Mouse (Mus musculus) lung, embryonic 14.5 days (tissue): Measurements from ENCODE around the gene Snx32. TPM values are rescaled to one million over a fixed set of nuclear protein-coding genes. Genes with fewer than 3 reads are reported as not detected.

ENCODE experiments used
- ATAC-seq: fragments of 200-750 bp; cut with Nextera tagmentation; 2 replicates; pipeline ENCODE4 v1.8.0; 2017; ENCODE audit warnings: mild to moderate bottlenecking, moderate TSS enrichment, moderate library complexity; ENCODE audit not compliant: insufficient read depth
- DNase-seq: peaks from one replicate; pipeline ENCODE4 v3.0.0-alpha.2; 2015
- H3K27ac ChIP-seq: fragments of 300-500 bp; sonication (generic); 2 replicates; pipeline ENCODE4 v1.5.1; 2014; ENCODE audit warnings: low read depth, mild to moderate bottlenecking, moderate library complexity
- H3K27me3 ChIP-seq: fragments of 300-500 bp; sonication (generic); 2 replicates; pipeline ENCODE4 v1.6.1; 2014; ENCODE audit warnings: low read length, control low read depth; ENCODE audit not compliant: insufficient read depth
- H3K36me3 ChIP-seq: fragments of 300-500 bp; sonication (generic); 2 replicates; pipeline ENCODE4 v1.6.1; 2014; ENCODE audit warnings: control low read depth; ENCODE audit not compliant: insufficient read depth
- H3K4me1 ChIP-seq: fragments of 300-500 bp; sonication (generic); 2 replicates; pipeline ENCODE4 v1.6.1; 2014; ENCODE audit warnings: antibody characterized with exemption, control low read depth; ENCODE audit not compliant: insufficient read depth
- H3K4me2 ChIP-seq: fragments of 300-500 bp; sonication (generic); 2 replicates; pipeline ENCODE4 v1.6.1; 2014; ENCODE audit warnings: mild to moderate bottlenecking
- H3K4me3 ChIP-seq: fragments of 300-500 bp; sonication (generic); 2 replicates; pipeline ENCODE4 v1.5.1; 2014; ENCODE audit warnings: low read depth, low read length
- H3K9ac ChIP-seq: fragments of 300-500 bp; sonication (generic); 2 replicates; pipeline ENCODE4 v1.6.1; 2014
- H3K9me3 ChIP-seq: fragments of 300-500 bp; sonication (generic); 2 replicates; pipeline ENCODE4 v1.6.1; 2016; ENCODE audit warnings: low read depth, low read length, control low read depth
- CTCF ChIP-seq: IDR thresholded peaks from 2 replicates; pipeline ENCODE4 v1.5.1; 2016; ENCODE audit warnings: antibody characterized with exemption, low read depth
- WGBS: fragments of 180-500 bp; shearing (Covaris S2); extraction: QIAGEN DNeasy Blood & Tissue Kit; methylation state at CpG from one replicate; pipeline ENCODE4 v1.1.7; 2014; 5-methylcytosine and 5-hydroxymethylcytosine counted together
- polyA plus RNA-seq: library from polyadenylated mRNA; unstranded; fragments of >200 nt; fragmentation: Nextera tagmentation; extraction: Ambion mirVana; gene quantifications from 2 replicates; pipeline ENCODE4 v1.2.1, GENCODE M21; 2014

Gene Snx32
- polyA plus RNA-seq, 1 experiment from 2014 or later, result 6.7 TPM

GRCm38 (mm10) chr19:5553802-5554201 lies 43.5 kb upstream of the Snx32 start:
- Histone ChIP-seq H3K36me3 (no peaks in the 10 kb centered on the region), H3K4me3 (no peak overlapping the region), H3K9me3 (no peaks in the 10 kb centered on the region), H3K27me3 (peaks cover 28% of the 10 kb centered on the region), H3K4me1 (no peaks in the 10 kb centered on the region), H3K27ac (no peak overlapping the region), H3K9ac (no peak overlapping the region; the same call in none of the 2 replicates), H3K4me2 (no peak overlapping the region)
- no peak for TF ChIP-seq CTCF
- DNase-seq (no peak), ATAC-seq (no peak)
- WGBS, result 51% methylated on average over 8 of the region's 8 CpGs

DNA sequence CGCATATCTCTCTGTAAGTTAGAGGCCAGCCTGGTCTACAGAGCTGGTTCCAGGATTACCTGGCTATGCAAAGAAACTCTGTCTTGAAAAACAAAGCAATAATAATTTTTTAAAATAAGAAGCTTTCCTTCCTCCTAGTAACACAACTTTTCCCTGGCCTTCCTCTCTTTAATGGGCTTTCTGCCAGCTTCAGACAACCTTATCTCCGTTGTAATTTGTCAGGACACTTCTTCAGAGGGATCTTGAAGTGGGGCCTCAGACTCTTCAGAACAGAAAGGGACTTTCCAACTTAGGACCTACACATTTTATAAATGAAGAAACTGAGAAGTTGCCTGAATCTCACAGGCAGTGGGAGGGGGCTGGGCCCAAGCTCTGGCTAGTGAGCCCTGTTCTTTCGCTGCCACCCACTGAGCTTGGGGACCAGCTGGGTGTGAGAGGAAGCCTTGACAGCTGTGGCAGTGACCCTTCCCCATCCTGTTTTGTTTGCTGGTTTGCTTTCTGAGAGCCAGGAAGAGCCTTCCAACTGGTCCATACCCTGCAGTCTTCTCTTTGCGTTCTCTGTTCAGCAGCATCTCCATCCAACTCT lies 37.2 kb upstream of the Snx32 start:
- Histone ChIP-seq H3K9me3 (no peaks in the 10 kb centered on the region), H3K27me3 (no peaks in the 10 kb centered on the region), H3K4me3 (no peak overlapping the region), H3K4me2 (no peak overlapping the region), H3K27ac (peak overlapping the region; percentile 45; the same call in 1 of the 2 replicates), H3K36me3 (no peaks in the 10 kb centered on the region), H3K9ac (no peak overlapping the region; the same call in 1 of the 2 replicates), H3K4me1 (peaks cover 7% of the 10 kb centered on the region; the same call in 1 of the 2 replicates)
- TF ChIP-seq CTCF, result no peak
- DNase-seq, result peak; percentile 73
- ATAC-seq, result 0 out of 2 replicates have a peak, but pooled peaks have one; percentile 44
- WGBS, result 38% methylated on average over 4 of the region's 4 CpGs

- ATAC-seq (no peak), DNase-seq (no peak)
- Histone ChIP-seq H3K9me3 (no peaks in the 10 kb centered on the region), H3K4me3 (no peak overlapping the region), H3K9ac (0 out of 2 replicates have a peak overlapping the region, but pooled peaks have one; percentile 7), H3K36me3 (no peaks in the 10 kb centered on the region), H3K4me2 (no peak overlapping the region), H3K27me3 (no peaks in the 10 kb centered on the region), H3K4me1 (peaks cover 7% of the 10 kb centered on the region; the same call in 1 of the 2 replicates), H3K27ac (no peak overlapping the region)
- WGBS, result 39% methylated on average over 11 of the region's 11 CpGs
- no peak for TF ChIP-seq CTCF
Observed at GRCm38 (mm10) chr19:5544031-5544430, 33.7 kb upstream of the Snx32 start.

GRCm38 (mm10) chr19:5543362-5543761 lies 33.0 kb upstream of the Snx32 start:
- no peaks in the 10 kb centered on the region for H3K9me3 ChIP-seq
- no peak overlapping the region for H3K4me2 ChIP-seq
- H3K27me3 ChIP-seq, result no peaks in the 10 kb centered on the region
- no peak for TF ChIP-seq CTCF
- H3K4me1 ChIP-seq, result peaks cover 7% of the 10 kb centered on the region; the same call in 1 of the 2 replicates
- 80% methylated on average over 9 of the region's 9 CpGs for WGBS
- no peak for ATAC-seq
- no peak overlapping the region for H3K4me3 ChIP-seq
- H3K36me3 ChIP-seq, result no peaks in the 10 kb centered on the region
- no peak for DNase-seq
- no peak overlapping the region for H3K27ac ChIP-seq
- H3K9ac ChIP-seq, result no peak overlapping the region

DNA sequence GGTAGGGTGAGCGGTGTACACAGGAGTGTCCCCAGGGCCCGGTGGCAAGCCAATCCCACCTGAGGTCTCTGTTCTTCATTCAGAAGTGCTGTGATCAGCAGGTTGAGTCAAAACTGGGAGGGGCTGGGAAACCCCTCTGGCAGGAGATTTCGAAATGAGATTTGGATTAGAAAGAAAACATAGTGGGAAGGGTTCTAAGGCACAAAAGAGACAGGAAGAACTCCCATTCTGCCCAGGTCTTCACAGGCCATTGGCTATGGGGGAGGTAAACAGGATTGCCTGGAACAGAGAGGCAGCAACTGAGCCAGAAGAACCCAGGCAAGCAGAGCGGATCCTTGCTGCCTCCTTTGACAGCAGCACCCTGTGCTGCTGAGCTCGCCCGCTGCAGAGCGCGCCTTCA lies 28.4 kb upstream of the Snx32 start:
- DNase-seq (no peak), ATAC-seq (no peak)
- H3K9ac ChIP-seq, result no peak overlapping the region
- WGBS, result 68% methylated on average over 8 of the region's 8 CpGs
- no peak overlapping the region for H3K4me3 ChIP-seq
- no peak for TF ChIP-seq CTCF
- H3K36me3 ChIP-seq, result no peaks in the 10 kb centered on the region
- no peaks in the 10 kb centered on the region for H3K27me3 ChIP-seq
- H3K9me3 ChIP-seq, result no peaks in the 10 kb centered on the region
- H3K4me1 ChIP-seq, result no peaks in the 10 kb centered on the region
- H3K4me2 ChIP-seq, result no peak overlapping the region
- H3K27ac ChIP-seq, result no peak overlapping the region

GRCm38 (mm10) chr19:5532520-5532919 lies 22.2 kb upstream of the Snx32 start:
- H3K36me3 ChIP-seq, result no peaks in the 10 kb centered on the region
- no peak overlapping the region for H3K4me3 ChIP-seq
- DNase-seq, result no peak
- H3K9ac ChIP-seq, result no peak overlapping the region
- H3K4me2 ChIP-seq, result no peak overlapping the region
- H3K27me3 ChIP-seq, result no peaks in the 10 kb centered on the region
- no peak for TF ChIP-seq CTCF
- no peaks in the 10 kb centered on the region for H3K9me3 ChIP-seq
- H3K4me1 ChIP-seq, result 0 out of 2 replicates have a peak, but pooled peaks cover 5% of the 10 kb centered on the region
- WGBS, result 52% methylated on average over 8 of the region's 8 CpGs
- H3K27ac ChIP-seq, result no peak overlapping the region
- ATAC-seq, result no peak

DNA sequence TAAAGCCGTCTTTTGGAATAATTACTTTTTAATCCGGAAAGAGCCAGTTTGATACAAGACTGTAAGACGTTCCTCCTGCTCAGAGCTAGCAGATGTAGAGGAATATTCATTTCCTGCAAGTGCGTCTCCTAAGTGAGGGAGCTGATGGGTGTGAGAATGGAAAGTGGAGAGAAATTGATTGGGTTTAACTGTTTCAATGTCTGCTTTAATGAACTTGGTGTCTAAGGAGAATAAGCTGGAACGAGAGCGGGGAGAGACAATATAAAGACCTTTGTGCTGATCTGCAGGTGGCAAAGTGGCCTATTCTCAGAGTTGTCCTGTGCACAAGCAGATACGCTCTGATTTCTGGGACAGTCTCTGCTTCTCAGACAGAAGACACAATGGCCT lies 19.8 kb upstream of the Snx32 start:
- 0 out of 2 replicates have a peak, but pooled peaks cover 5% of the 10 kb centered on the region for H3K4me1 ChIP-seq
- DNase-seq (no peak), ATAC-seq (no peak)
- H3K36me3 ChIP-seq, result no peaks in the 10 kb centered on the region
- no peak overlapping the region for H3K27ac ChIP-seq
- no peaks in the 10 kb centered on the region for H3K27me3 ChIP-seq
- WGBS, result 54% methylated on average over 7 of the region's 7 CpGs
- H3K9me3 ChIP-seq, result no peaks in the 10 kb centered on the region
- peak overlapping the region; percentile 61; the same call in 1 of the 2 replicates for H3K4me2 ChIP-seq
- H3K4me3 ChIP-seq, result no peak overlapping the region
- H3K9ac ChIP-seq, result no peak overlapping the region
- TF ChIP-seq CTCF, result no peak
